Mouse (Mus musculus): ENCODE data around the gene Atp6v1g1. TPM values are rescaled to one million over a fixed set of nuclear protein-coding genes. Genes with fewer than 3 reads are reported as not detected.

Gene Atp6v1g1
- polyA plus RNA-seq, 1 experiment = 41.5 TPM

DNA sequence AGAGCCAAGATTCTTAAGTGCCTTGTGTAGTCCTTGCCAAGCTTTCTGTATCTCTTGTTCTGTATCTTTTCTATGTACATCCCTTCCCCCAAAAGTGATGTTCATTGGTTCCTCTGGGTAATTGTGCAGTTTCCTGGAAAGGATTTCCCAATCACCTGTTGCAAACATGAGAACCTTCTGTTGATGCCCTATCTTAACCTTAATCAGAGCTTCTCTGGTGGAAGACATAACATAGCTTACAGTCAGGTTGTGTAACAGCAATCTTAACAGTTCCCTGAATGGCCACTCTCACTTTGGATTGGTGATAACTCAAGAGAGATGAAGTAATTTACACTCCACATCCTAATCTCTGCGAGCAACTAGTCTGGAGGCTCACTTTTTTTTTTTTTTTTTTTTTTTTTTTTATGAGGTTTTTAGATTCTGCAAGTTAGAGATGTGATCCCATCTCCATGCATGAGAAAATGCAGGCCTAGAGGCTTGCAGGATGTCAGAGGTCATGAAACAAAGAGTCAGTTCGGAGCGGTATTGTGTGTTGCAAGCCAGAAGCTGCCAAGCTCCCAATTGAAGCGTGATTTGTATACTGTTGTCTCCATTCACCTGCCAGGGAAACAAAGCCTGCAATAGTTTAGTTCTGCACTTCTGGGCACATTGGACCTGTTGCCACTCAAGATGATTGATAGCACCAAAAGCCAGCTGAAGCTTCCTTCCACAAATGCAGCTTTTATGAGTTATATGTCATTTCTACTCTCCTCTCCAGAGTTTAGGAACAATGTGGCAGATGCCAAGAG lies 9.4 kb downstream of the Atp6v1g1 start:
- H3K36me3 ChIP-seq (ENCODE audit: control insufficient read depth, insufficient read depth, low read length) = peaks cover 34% of the 10 kb centered on the region
- WGBS = 97% methylated on average over 4 of the region's 4 CpGs
- TF ChIP-seq POLR2A (IDR thresholded peaks at IDR 0.05; ENCODE audit: control insufficient read depth, extremely low read depth, insufficient read depth, low read length, poor library complexity) (no peak), CTCF (IDR thresholded peaks at IDR 0.05; ENCODE audit: borderline replicate concordance, control insufficient read depth, extremely low read depth, insufficient read depth, low read length, poor library complexity) (no peak)

DNA sequence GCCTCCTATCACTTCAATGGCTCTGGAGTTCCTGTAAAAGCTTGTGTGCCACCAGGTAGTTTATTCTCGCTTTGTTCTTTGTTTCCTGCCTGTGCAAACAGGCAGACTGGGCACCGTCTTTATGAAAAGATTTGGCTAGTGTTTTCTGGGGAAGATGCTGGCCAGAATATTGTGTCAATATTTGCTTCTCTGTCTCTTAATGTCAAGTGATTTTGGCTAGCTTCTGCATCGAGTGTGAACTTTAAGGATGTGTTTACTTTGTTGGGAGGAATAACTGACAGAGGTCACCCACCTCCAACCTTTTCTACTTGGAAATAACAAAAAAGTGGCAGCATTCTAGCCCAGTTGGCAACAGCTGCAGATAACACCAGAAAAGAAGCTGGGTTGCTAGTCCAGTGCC lies 10.0 kb downstream of the Atp6v1g1 start:
- Histone ChIP-seq H3K27ac (ENCODE audit: control insufficient read depth, insufficient read depth, low read length) (no peak overlapping the region), H3K4me1 (replicated peaks; ENCODE audit: control insufficient read depth, insufficient read depth, low read length) (peaks cover 20% of the 10 kb centered on the region), H3K27me3 (ENCODE audit: control insufficient read depth, insufficient read depth, low read length) (no peaks in the 10 kb centered on the region), H3K36me3 (ENCODE audit: control insufficient read depth, insufficient read depth, low read length) (peaks cover 28% of the 10 kb centered on the region), H3K4me3 (ENCODE audit: control insufficient read depth, insufficient read depth, low read length) (no peak overlapping the region)
- no peak for DNase-seq
- TF ChIP-seq CTCF (IDR thresholded peaks at IDR 0.05; ENCODE audit: borderline replicate concordance, control insufficient read depth, extremely low read depth, insufficient read depth, low read length, poor library complexity) (no peak), POLR2A (IDR thresholded peaks at IDR 0.05; ENCODE audit: control insufficient read depth, extremely low read depth, insufficient read depth, low read length, poor library complexity) (no peak)
- WGBS = 72% methylated on average over 3 of the region's 3 CpGs

More for the DNA sequence above, 9.4 kb downstream of the Atp6v1g1 start:
- no peaks in the 10 kb centered on the region for H3K27me3 ChIP-seq (ENCODE audit: control insufficient read depth, insufficient read depth, low read length)
- no peak overlapping the region for H3K27ac ChIP-seq (ENCODE audit: control insufficient read depth, insufficient read depth, low read length)
- H3K4me1 ChIP-seq (replicated peaks; ENCODE audit: control insufficient read depth, insufficient read depth, low read length) = peaks cover 14% of the 10 kb centered on the region
- DNase-seq = no peak
- H3K4me3 ChIP-seq (ENCODE audit: control insufficient read depth, insufficient read depth, low read length) = no peak overlapping the region

DNA sequence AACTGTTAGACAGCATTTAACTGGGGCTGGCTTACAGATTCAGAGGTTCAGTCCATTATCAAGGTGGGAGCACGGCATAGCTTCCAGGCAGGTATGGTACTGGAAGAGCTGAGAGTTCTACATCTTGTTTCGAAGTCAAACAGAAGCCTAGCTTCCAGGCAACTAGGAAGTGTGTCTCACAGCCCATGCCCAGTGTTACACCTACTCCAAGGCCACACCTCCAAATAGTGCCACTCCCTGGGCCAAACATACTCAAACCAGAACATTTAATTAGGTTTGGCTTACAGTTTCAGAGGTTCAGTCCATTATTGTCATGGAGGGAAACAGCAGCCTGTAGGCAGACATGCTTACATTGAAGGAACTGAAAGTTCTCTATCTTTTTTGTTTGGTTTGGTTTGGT lies 10.5 kb downstream of the Atp6v1g1 start:
- WGBS = 100% methylated on average over 2 of the region's 2 CpGs
- H3K4me3 ChIP-seq (ENCODE audit: control insufficient read depth, insufficient read depth, low read length) = no peak overlapping the region
- H3K4me1 ChIP-seq (replicated peaks; ENCODE audit: control insufficient read depth, insufficient read depth, low read length) = peaks cover 24% of the 10 kb centered on the region
- no peak for DNase-seq
- H3K27ac ChIP-seq (ENCODE audit: control insufficient read depth, insufficient read depth, low read length) = no peak overlapping the region
- no peak for TF ChIP-seq CTCF (IDR thresholded peaks at IDR 0.05; ENCODE audit: borderline replicate concordance, control insufficient read depth, extremely low read depth, insufficient read depth, low read length, poor library complexity)
- no peak for TF ChIP-seq POLR2A (IDR thresholded peaks at IDR 0.05; ENCODE audit: control insufficient read depth, extremely low read depth, insufficient read depth, low read length, poor library complexity)
- peaks cover 25% of the 10 kb centered on the region for H3K36me3 ChIP-seq (ENCODE audit: control insufficient read depth, insufficient read depth, low read length)
- H3K27me3 ChIP-seq (ENCODE audit: control insufficient read depth, insufficient read depth, low read length) = no peaks in the 10 kb centered on the region

DNA sequence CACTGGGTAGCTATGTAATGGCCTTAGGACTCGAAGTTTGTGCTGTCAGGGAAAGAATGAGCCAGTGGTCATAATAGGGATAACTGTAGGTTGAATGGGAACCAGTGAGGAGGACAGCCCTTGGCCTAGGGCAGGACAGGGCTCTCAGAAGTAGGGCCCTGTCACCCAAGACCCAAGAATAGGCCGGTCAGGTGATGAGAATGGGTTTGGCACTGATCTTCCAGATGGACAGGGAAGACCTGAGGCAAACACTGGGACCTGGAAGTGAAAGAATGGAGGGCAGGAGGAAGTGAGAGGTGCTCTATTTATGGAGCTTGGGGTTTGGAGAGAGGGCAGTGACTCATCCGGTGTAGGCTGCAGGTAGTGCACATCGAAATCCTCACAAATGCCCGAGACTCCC lies 12.1 kb downstream of the Atp6v1g1 start:
- Histone ChIP-seq H3K4me3 (ENCODE audit: control insufficient read depth, insufficient read depth, low read length) (no peak overlapping the region), H3K4me1 (replicated peaks; ENCODE audit: control insufficient read depth, insufficient read depth, low read length) (peaks cover 40% of the 10 kb centered on the region), H3K36me3 (ENCODE audit: control insufficient read depth, insufficient read depth, low read length) (peaks cover 14% of the 10 kb centered on the region), H3K27me3 (ENCODE audit: control insufficient read depth, insufficient read depth, low read length) (no peaks in the 10 kb centered on the region), H3K27ac (ENCODE audit: control insufficient read depth, insufficient read depth, low read length) (no peak overlapping the region)
- no peak for TF ChIP-seq CTCF (IDR thresholded peaks at IDR 0.05; ENCODE audit: borderline replicate concordance, control insufficient read depth, extremely low read depth, insufficient read depth, low read length, poor library complexity)
- no peak for TF ChIP-seq POLR2A (IDR thresholded peaks at IDR 0.05; ENCODE audit: control insufficient read depth, extremely low read depth, insufficient read depth, low read length, poor library complexity)
- no peak for DNase-seq
- 58% methylated on average over 5 of the region's 5 CpGs for WGBS

DNA sequence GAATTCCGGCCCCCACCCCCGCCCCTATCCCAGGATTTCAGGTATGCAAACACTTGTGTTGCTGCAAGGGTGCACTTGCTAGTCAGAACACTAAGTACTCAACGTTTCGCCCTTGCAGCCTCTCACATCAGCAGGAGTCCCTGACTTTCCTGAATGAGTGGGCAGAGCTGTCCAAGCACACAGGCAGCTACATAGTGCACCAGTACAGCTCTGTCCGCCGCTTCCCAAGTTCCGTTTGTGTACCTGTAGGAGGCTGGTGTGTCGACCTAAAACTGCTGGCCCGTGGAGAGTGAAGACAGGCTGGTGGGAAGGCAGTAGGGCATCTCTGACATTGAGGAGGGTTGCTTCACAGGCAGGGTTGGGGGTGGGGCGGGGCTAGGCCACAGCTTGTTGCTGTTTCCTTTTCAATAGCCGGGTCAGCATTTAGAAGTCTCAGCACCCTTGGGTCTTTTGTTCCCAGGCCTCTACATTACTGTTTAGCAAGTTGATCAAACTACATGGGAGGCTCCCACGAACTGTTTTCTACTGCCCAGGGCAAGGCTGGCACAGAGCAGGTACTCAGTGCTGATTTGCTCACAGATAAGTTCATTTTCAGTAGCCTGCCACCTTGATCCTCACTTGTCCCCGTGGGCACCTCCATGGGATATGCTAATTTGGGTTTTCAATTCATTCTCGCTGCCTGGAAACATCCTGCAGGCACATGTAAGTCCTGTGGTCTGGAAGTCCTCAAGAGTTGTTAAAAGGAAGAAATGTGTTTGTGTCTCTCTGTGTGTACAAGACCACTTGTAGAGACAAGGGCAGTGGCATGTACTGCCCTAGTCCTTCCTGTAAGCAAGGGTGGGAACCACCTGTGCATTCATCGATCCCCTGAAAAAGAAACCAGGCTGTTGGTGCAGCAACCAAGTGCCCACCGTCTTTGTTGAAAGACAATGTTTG lies 12.8 kb downstream of the Atp6v1g1 start:
- TF ChIP-seq POLR2A (IDR thresholded peaks at IDR 0.05; ENCODE audit: control insufficient read depth, extremely low read depth, insufficient read depth, low read length, poor library complexity) (no peak), CTCF (IDR thresholded peaks at IDR 0.05; ENCODE audit: borderline replicate concordance, control insufficient read depth, extremely low read depth, insufficient read depth, low read length, poor library complexity) (no peak)
- H3K36me3 ChIP-seq (ENCODE audit: control insufficient read depth, insufficient read depth, low read length) = peaks cover 6% of the 10 kb centered on the region
- no peak overlapping the region for H3K27ac ChIP-seq (ENCODE audit: control insufficient read depth, insufficient read depth, low read length)
- no peaks in the 10 kb centered on the region for H3K27me3 ChIP-seq (ENCODE audit: control insufficient read depth, insufficient read depth, low read length)
- H3K4me3 ChIP-seq (ENCODE audit: control insufficient read depth, insufficient read depth, low read length) = no peak overlapping the region
- H3K4me1 ChIP-seq (replicated peaks; ENCODE audit: control insufficient read depth, insufficient read depth, low read length) = peaks cover 45% of the 10 kb centered on the region
- no peak for DNase-seq
- WGBS = 55% methylated on average over 16 of the region's 16 CpGs

DNA sequence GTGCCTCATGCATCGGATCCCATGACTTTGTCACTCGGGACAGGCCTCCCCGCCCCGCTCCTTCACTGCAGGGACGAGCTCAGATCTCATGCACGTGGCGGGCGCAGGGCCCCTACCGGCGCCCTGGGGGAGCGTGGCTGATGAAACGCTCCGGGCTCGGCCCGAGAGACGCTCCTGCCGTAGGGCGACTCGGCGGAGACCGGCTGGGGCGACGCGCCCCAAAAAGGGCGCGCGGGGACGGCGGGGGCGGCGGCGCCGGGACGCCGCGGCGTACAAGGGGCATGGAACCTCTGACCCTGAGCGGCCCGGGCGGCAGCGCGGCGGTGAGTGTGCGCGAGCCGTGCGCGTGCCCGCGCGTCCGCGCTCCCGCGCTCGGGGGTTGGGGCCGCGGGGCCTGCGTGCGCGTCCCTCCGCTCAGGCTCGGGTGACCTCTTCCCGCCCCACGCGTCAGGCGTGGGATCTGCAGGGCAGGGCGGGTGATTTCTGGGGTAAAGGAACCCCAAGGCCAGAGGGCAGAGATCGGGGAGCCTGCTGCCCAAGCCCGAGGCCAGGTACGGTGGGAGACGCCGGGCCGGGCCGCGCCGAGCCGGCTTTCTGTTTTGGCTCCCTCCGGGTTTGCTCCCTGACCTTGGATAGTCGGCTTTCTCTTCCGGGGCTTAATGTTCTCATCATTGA lies 14.0 kb downstream of the Atp6v1g1 start, which contains the start of gene Tmem268:
Gene Tmem268 (plus strand): TSS at position 375 of the 675 bp plus-strand sequence.
- no peak within 1 kb of the TSS for H3K27ac ChIP-seq (ENCODE audit: control insufficient read depth, insufficient read depth, low read length)
- TF ChIP-seq CTCF (IDR thresholded peaks at IDR 0.05; ENCODE audit: borderline replicate concordance, control insufficient read depth, extremely low read depth, insufficient read depth, low read length, poor library complexity) (peak; percentile 75; the same call in 1 of the 2 replicates), POLR2A (IDR thresholded peaks at IDR 0.05; ENCODE audit: control insufficient read depth, extremely low read depth, insufficient read depth, low read length, poor library complexity) (peak; percentile 80)
- peak; percentile 81 for DNase-seq
- peaks cover 49% of the 10 kb centered on the region for H3K4me1 ChIP-seq (replicated peaks; ENCODE audit: control insufficient read depth, insufficient read depth, low read length)
- H3K36me3 ChIP-seq (ENCODE audit: control insufficient read depth, insufficient read depth, low read length) = no peaks in the 10 kb centered on the region
- H3K4me3 ChIP-seq (ENCODE audit: control insufficient read depth, insufficient read depth, low read length) = peak within 1 kb of the TSS; percentile 80
- under 1% methylated on average over 80 of the region's 81 CpGs for WGBS
- no peaks in the 10 kb centered on the region for H3K27me3 ChIP-seq (ENCODE audit: control insufficient read depth, insufficient read depth, low read length)

All from thymus, adult 2 months (tissue).